Mouse (Mus musculus) bone marrow macrophage, adult 2 months (primary cell): ENCODE results near the gene Azin2.

Experiments used
- CTCF ChIP-seq: IDR thresholded peaks from 2 replicates; pipeline ENCODE4 v1.5.1; 2012; ENCODE audit warnings: low read depth, mild to moderate bottlenecking, low read length, moderate library complexity
- POLR2A ChIP-seq: IDR thresholded peaks from 2 replicates; pipeline ENCODE4 v1.6.1; 2012; ENCODE audit warnings: mild to moderate bottlenecking, low read depth, low read length, borderline replicate concordance

DNA sequence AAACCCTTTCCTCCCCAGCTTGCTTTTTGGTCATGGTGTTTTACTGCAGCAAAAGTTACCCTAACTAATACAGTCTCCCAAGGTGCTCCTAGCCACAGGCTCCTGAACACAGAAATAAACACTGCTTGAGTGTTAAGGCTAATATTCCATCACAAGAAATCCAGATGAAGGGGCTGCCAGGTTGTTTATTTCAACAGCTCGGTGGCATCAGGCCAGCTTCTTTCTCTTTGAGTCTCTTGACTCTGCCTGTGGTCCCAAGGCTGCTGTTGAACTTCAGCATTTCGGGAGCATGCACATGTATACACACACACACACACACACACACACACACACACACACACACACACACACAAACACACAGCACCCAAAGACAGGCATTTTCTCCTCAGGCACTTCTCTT, 20.9 kb upstream of the Azin2 start:
- TF ChIP-seq CTCF: no peak
- TF ChIP-seq POLR2A: no peak
